Mouse (Mus musculus) lung, embryonic 16.5 days (tissue): ENCODE data around the gene Marf1. TPM values are rescaled to one million over a fixed set of nuclear protein-coding genes. Genes with fewer than 3 reads are reported as not detected.

ENCODE experiments used
- ATAC-seq: fragments of 200-750 bp; cut with Nextera tagmentation; 2 replicates; pipeline ENCODE4 v1.8.0; 2017; ENCODE audit warnings: low read depth, mild to moderate bottlenecking, moderate library complexity
- H3K27ac ChIP-seq: fragments of 300-500 bp; sonication (generic); 2 replicates; pipeline ENCODE4 v1.5.1; 2014; ENCODE audit warnings: mild to moderate bottlenecking, control low read depth, low read length
- H3K27me3 ChIP-seq: fragments of 300-500 bp; sonication (generic); 2 replicates; pipeline ENCODE4 v1.6.1; 2014; ENCODE audit warnings: low read depth, low read length, mixed read lengths; ENCODE audit not compliant: control insufficient read depth, insufficient read depth
- H3K36me3 ChIP-seq: fragments of 300-500 bp; sonication (generic); 2 replicates; pipeline ENCODE4 v1.6.1; 2014; ENCODE audit warnings: low read length; ENCODE audit not compliant: control insufficient read depth, insufficient read depth
- H3K4me1 ChIP-seq: fragments of 300-500 bp; sonication (generic); replicated peaks from 2 replicates; pipeline ENCODE4 v1.6.1; 2014; ENCODE audit warnings: low read length, mixed read lengths; ENCODE audit not compliant: control insufficient read depth, insufficient read depth
- H3K4me2 ChIP-seq: fragments of 300-500 bp; sonication (generic); 2 replicates; pipeline ENCODE4 v1.6.1; 2014; ENCODE audit warnings: low read depth, low read length, control low read depth
- H3K4me3 ChIP-seq: fragments of 300-500 bp; sonication (generic); 2 replicates; pipeline ENCODE4 v1.5.1; 2014; ENCODE audit warnings: mild to moderate bottlenecking, low read length, control low read depth
- H3K9ac ChIP-seq: fragments of 300-500 bp; sonication (generic); 2 replicates; pipeline ENCODE4 v1.6.1; 2014; ENCODE audit warnings: low read length, control low read depth
- H3K9me3 ChIP-seq: fragments of 300-500 bp; sonication (generic); 2 replicates; pipeline ENCODE4 v1.6.1; 2016; ENCODE audit warnings: low read length; ENCODE audit not compliant: control insufficient read depth
- WGBS: fragments of 180-500 bp; shearing (Covaris S2); extraction: QIAGEN DNeasy Blood & Tissue Kit; methylation state at CpG from one replicate; pipeline ENCODE4 v1.1.7; 2014; 5-methylcytosine and 5-hydroxymethylcytosine counted together
- microRNA counts: library from miRNA; unstranded; fragments of <30 nt; microRNA quantifications from one replicate; lab custom pipeline; 2016
- microRNA-seq: library from miRNA; unstranded; fragments of <30 nt; microRNA quantifications from one replicate; pipeline ENCODE4, GENCODE M21; 2016
- polyA plus RNA-seq: library from polyadenylated mRNA; unstranded; fragments of >200 nt; fragmentation: Nextera tagmentation; extraction: Ambion mirVana; gene quantifications from 2 replicates; pipeline ENCODE4 v1.2.1, GENCODE M21; 2015

The Marf1 gene
- polyA plus RNA-seq, 1 experiment from 2014 or later, result 16.4 TPM

GRCm38 (mm10) chr16:14059869-14060268 lies 103.3 kb downstream of the Marf1 start:
- H3K4me3 ChIP-seq, result no peak overlapping the region
- H3K4me2 ChIP-seq, result no peak overlapping the region
- no peak overlapping the region for H3K9ac ChIP-seq
- H3K27me3 ChIP-seq, result no peaks in the 10 kb centered on the region
- no peak overlapping the region for H3K27ac ChIP-seq
- 69% methylated on average over 5 of the region's 5 CpGs for WGBS
- no peak for ATAC-seq
- H3K36me3 ChIP-seq, result no peaks in the 10 kb centered on the region
- H3K4me1 ChIP-seq, result no peaks in the 10 kb centered on the region
- H3K9me3 ChIP-seq, result no peaks in the 10 kb centered on the region

MicroRNAs within 50 kb of the gene (microRNA counts, 519-probe panel; counts per million panel counts)
- 3,189 counts per million, percentile 63 among the panel's probes with 10 or more counts for microRNA mmu-miR-484 (lab: Ali Mortazavi, UCI)

Small RNAs within 50 kb of the gene (microRNA-seq; reads per million reads assigned to microRNA genes)
- not detected for gene Gm27671
- 2,306 reads per million, percentile 83 among the genes with 10 or more reads in this experiment for gene Mir484

Other genes starting within 250 kb of the Marf1 start
- gene 2900011O08Rik, start 176.7 kb downstream of the Marf1 start, polyA plus RNA-seq, result 0.44 and 0.84 TPM in 2 replicates
- not detected in 2 replicates for gene Ifitm7, start 176.5 kb downstream of the Marf1 start, polyA plus RNA-seq
- 126 and 133 TPM in 2 replicates for gene Nde1, start 76 bp downstream of the Marf1 start, polyA plus RNA-seq
- 45.1 and 49.7 TPM in 2 replicates for gene Myh11, start 128.0 kb upstream of the Marf1 start, polyA plus RNA-seq
- gene Fopnl, start 154.1 kb upstream of the Marf1 start, polyA plus RNA-seq, result 159 TPM in 2 replicates
- gene Abcc1, start 198.2 kb upstream of the Marf1 start, polyA plus RNA-seq, result 8.8 and 9.2 TPM in 2 replicates